Mouse (Mus musculus) erythroblast, embryonic 14.5 days (primary cell): ENCODE results near the gene Glrx.

ENCODE experiments used
- GATA1 ChIP-seq: IDR thresholded peaks from 2 replicates; pipeline ENCODE4 v1.6.1; 2012; ENCODE audit warnings: low read length, inconsistent platforms, mixed read lengths
- TAL1 ChIP-seq: IDR thresholded peaks from 3 replicates; pipeline ENCODE4 v1.6.1; 2012; ENCODE audit warnings: low read length, inconsistent platforms, mixed read lengths

- TF ChIP-seq TAL1 (no peak), GATA1 (no peak)
These were observed 19.8 kb upstream of the Glrx start for GRCm38 (mm10) chr13:75819898-75820297.
